Mouse (Mus musculus): ENCODE measurements around the gene Cdh16. TPM values are rescaled to one million over a fixed set of nuclear protein-coding genes. Genes with fewer than 3 reads are reported as not detected.
A peak's percentile ranks its signal among the peaks of the same experiment; 100 is the strongest.
"Not testable (repeated sequence)": the region's sequence is repeated elsewhere in the genome, so short reads cannot be mapped to it uniquely, and the experiment has no call there.

Gene Cdh16
- total and polyA plus RNA-seq, 2 experiments from 2014 or later, result not detected

DNA sequence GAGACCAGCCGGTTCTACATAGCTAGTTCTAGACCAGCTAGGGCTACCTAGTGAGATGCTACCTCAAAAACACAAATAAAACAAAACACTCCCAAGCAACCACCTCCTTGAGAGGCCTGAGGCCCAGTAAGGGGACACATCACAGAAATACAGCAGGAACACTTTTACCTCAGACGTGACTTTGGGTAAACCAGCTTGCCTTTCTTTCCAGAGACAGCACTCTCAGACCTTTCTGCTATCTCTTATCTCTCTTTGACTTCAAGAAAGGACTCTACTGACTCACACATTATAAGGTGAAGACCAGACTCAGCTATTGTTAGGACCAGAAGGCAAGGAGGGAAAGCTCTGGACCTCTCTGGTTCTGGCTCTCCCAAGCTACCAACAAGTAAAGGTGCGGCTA, 33.9 kb downstream of the Cdh16 start:
- 95% methylated on average over 3 of the region's 3 CpGs for WGBS
- no peak overlapping the region for H3K27ac ChIP-seq
- H3K9ac ChIP-seq (replicated peaks; ENCODE audit: low read length), result no peak overlapping the region
- peaks cover 4% of the 10 kb centered on the region; the same call in 1 of the 2 replicates for H3K4me1 ChIP-seq (ENCODE audit: insufficient read depth, low read length)
- no peaks in the 10 kb centered on the region for H3K9me3 ChIP-seq (ENCODE audit: low read length)
- ATAC-seq (no peak), DNase-seq (ENCODE audit: low spot score) (no peak)
- no peak overlapping the region for H3K4me2 ChIP-seq (ENCODE audit: low read depth, low read length)
- no peak overlapping the region for H3K4me3 ChIP-seq (ENCODE audit: low read length)
- H3K27me3 ChIP-seq (ENCODE audit: insufficient read depth, low read length), result no peaks in the 10 kb centered on the region
- H3K36me3 ChIP-seq (ENCODE audit: insufficient read depth, low read length), result peaks cover 12% of the 10 kb centered on the region; the same call in 1 of the 2 replicates
- TF ChIP-seq CTCF (IDR thresholded peaks at IDR 0.05; ENCODE audit: low read depth), result no peak

DNA sequence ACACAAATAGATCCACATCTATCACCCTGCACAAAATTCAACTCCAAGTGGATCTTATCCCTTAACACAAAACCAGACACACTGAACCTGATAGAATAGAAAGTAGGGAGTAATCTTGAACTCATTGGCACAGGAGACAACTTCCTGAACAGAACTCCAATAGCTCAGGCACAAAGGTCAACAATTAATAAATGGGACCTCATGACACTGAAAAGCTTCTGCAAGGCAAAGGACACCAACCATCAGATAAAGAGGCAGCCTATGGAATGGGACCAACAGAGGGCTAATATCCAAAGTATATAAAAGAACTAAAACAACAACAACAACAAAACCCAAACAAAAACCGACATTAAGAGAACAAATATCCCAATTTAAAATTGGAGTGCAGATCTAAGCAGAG, 39.7 kb downstream of the Cdh16 start:
- no peak overlapping the region for H3K27ac ChIP-seq

DNA sequence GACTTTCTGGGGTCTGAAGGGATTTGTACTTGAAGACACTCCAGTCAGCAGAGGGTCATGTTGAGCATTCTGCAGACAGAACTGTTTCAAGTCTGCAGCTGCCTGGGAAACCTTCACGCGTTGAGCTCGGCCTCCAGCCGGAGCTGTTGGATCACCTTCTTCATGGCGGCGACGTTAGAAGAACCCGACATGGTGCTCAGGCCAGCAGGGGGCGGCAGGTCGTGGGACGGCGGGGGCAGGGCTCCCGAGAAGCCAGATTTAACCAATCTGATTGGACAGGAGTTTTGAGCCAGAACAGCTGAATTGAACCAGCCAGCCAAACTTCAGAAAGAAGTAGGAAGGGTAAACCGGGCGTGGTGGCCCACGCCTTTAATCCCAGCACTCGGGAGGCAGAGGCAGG, 46.6 kb downstream of the Cdh16 start:
- H3K9ac ChIP-seq (replicated peaks; ENCODE audit: low read length); H3K9me3 ChIP-seq (ENCODE audit: low read length); H3K4me1 ChIP-seq (ENCODE audit: insufficient read depth, low read length); DNase-seq (ENCODE audit: low spot score); H3K36me3 ChIP-seq (ENCODE audit: insufficient read depth, low read length); H3K27ac ChIP-seq; H3K4me2 ChIP-seq (ENCODE audit: low read depth, low read length); ATAC-seq; H3K4me3 ChIP-seq (ENCODE audit: low read length); H3K27me3 ChIP-seq (ENCODE audit: insufficient read depth, low read length): not testable (repeated sequence)
- WGBS, result 77% methylated on average over 17 of the region's 17 CpGs

More for the DNA sequence above, 39.7 kb downstream of the Cdh16 start:
- WGBS, result 57% methylated on average over 1 of the region's 1 CpGs
- Histone ChIP-seq H3K36me3 (ENCODE audit: insufficient read depth, low read length) (no peaks in the 10 kb centered on the region), H3K4me1 (ENCODE audit: insufficient read depth, low read length) (no peaks in the 10 kb centered on the region), H3K4me3 (ENCODE audit: low read length) (no peak overlapping the region), H3K27me3 (ENCODE audit: insufficient read depth, low read length) (no peaks in the 10 kb centered on the region), H3K9me3 (ENCODE audit: low read length) (no peaks in the 10 kb centered on the region), H3K4me2 (ENCODE audit: low read depth, low read length) (no peak overlapping the region), H3K9ac (replicated peaks; ENCODE audit: low read length) (no peak overlapping the region)
- ATAC-seq (no peak), DNase-seq (ENCODE audit: low spot score) (no peak)
- no peak for TF ChIP-seq CTCF (IDR thresholded peaks at IDR 0.05; ENCODE audit: low read depth)

DNA sequence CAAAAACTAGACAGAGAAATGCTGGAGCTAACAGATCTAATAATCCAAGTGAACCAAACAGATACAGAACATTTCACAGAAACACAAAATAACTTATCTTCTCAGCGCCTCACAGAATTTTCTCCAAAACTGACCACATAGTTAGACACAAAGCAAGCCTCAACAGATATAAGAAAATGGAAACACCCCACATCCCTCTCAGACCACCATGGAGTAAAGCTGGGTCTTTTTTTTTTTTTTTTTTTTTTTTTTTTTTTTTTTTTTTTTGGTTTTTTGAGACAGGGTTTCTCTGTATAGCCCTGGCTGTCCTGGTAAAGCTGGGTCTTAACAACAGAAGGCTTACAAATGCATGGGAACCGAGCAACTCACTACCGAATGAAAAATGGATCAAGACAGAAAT, 47.4 kb downstream of the Cdh16 start:
- no peak for DNase-seq (ENCODE audit: low spot score)
- Histone ChIP-seq H3K4me1 (ENCODE audit: insufficient read depth, low read length) (no peaks in the 10 kb centered on the region), H3K9ac (replicated peaks; ENCODE audit: low read length) (no peak overlapping the region), H3K27me3 (ENCODE audit: insufficient read depth, low read length) (no peaks in the 10 kb centered on the region), H3K4me2 (ENCODE audit: low read depth, low read length) (no peak overlapping the region), H3K4me3 (ENCODE audit: low read length) (no peak overlapping the region), H3K9me3 (ENCODE audit: low read length) (no peaks in the 10 kb centered on the region), H3K27ac (no peak overlapping the region), H3K36me3 (ENCODE audit: insufficient read depth, low read length) (no peaks in the 10 kb centered on the region)
- no peak for TF ChIP-seq CTCF (IDR thresholded peaks at IDR 0.05; ENCODE audit: low read depth)
- 82% methylated on average over 3 of the region's 3 CpGs for WGBS
- ATAC-seq, result no peak

DNA sequence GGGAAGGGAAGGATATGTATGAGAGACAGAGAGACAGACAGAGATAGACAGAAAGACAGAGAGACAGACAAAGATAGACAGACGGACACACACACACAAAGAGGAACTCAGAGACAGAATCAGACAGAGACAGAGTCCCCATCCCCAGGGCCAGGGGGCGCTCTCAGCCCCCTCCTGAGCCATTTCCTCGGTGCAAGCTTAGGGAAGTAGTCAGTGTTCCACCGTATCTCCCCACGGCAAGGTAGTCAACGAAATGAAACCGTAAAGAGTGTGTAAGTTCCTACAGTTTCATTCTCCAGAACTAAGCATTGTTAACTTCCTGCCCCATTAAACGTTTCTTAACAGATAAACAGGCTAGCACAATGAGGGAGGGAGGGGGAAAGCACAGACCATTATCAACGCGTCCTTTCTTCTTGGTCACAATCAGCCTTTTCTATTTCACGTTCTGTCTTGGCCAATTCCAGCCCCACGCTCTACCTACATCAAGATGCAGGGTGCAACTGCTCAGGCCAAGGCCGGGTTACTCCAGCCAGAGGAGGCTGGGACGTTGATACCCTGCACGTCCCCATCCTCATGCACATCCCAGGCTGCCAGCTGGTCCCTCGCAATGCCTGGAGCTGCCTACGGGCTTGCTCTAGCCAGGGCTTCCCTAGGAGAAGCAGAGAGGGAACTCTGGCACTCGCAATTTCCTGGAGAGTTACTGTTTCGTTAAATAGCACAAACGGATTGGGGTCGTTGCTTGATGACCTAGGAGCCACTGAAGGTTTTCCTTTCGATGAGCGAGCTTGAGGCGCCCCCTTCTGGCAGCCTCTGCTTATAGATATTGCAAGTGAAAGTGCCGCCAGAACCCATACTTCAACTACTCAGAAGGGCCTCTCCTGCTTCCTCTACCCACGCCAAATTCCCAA, 53.5 kb downstream of the Cdh16 start:
- H3K27me3 ChIP-seq (ENCODE audit: insufficient read depth, low read length), result no peaks in the 10 kb centered on the region
- TF ChIP-seq CTCF (IDR thresholded peaks at IDR 0.05; ENCODE audit: low read depth), result peak; percentile 75
- H3K4me3 ChIP-seq (ENCODE audit: low read length), result peak overlapping the region; percentile 37
- DNase-seq (ENCODE audit: low spot score) (peak; percentile 90), ATAC-seq (peak; percentile 79)
- no peak overlapping the region for H3K27ac ChIP-seq
- 5% methylated on average over 26 of the region's 26 CpGs for WGBS
- no peaks in the 10 kb centered on the region for H3K9me3 ChIP-seq (ENCODE audit: low read length)
- no peaks in the 10 kb centered on the region for H3K36me3 ChIP-seq (ENCODE audit: insufficient read depth, low read length)
- peak overlapping the region; percentile 80 for H3K4me2 ChIP-seq (ENCODE audit: low read depth, low read length)
- peak overlapping the region; percentile 22; the same call in 1 of the 2 replicates for H3K9ac ChIP-seq (replicated peaks; ENCODE audit: low read length)
- no peaks in the 10 kb centered on the region for H3K4me1 ChIP-seq (ENCODE audit: insufficient read depth, low read length)

DNA sequence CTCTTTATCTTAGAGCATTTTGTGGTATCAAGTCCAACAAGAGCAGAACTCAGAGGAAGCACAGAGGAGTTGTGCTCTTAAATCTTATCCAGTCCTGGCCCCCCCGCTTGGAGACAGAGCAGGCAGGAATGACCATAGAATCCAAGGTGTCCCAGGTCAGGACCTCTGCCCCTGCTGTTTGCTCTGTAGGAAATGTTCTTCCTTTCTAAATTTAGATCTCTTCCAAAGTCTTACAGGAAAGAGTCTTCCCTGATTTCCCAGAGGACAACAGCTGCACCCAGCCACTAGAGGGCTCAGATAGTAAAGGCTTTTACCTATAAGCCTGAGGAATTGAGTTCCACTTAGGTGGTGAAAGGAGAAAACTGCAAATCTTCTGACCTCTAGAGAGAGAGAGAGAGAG, 54.6 kb downstream of the Cdh16 start:
- 57% methylated on average over 1 of the region's 1 CpGs for WGBS
- no peak overlapping the region for H3K4me3 ChIP-seq (ENCODE audit: low read length)
- peak; percentile 53 for TF ChIP-seq CTCF (IDR thresholded peaks at IDR 0.05; ENCODE audit: low read depth)
- H3K36me3 ChIP-seq (ENCODE audit: insufficient read depth, low read length), result no peaks in the 10 kb centered on the region
- H3K9me3 ChIP-seq (ENCODE audit: low read length), result no peaks in the 10 kb centered on the region
- DNase-seq (ENCODE audit: low spot score), result peak; percentile 47
- H3K9ac ChIP-seq (replicated peaks; ENCODE audit: low read length), result no peak overlapping the region
- no peak overlapping the region for H3K27ac ChIP-seq
- no peak for ATAC-seq
- no peaks in the 10 kb centered on the region for H3K27me3 ChIP-seq (ENCODE audit: insufficient read depth, low read length)
- H3K4me2 ChIP-seq (ENCODE audit: low read depth, low read length), result no peak overlapping the region
- H3K4me1 ChIP-seq (ENCODE audit: insufficient read depth, low read length), result no peaks in the 10 kb centered on the region

DNA sequence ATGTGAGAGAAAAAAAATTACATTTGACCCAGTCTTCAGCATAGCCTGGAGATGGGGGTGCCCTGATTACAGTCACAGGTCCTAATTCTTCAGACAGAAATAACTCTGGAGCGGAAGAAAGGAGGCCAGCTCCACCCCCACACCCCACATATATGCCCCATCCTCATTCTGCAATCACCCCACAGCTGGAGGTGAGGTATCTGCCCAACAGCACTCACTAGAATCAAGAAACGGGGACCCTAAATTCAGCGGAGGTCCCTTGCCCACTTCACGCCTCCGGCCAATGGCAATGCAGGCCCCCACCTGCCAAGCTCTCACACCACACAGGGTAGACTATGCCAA, 58.8 kb downstream of the Cdh16 start:
- no peak for DNase-seq (ENCODE audit: low spot score)
- Histone ChIP-seq H3K9ac (replicated peaks; ENCODE audit: low read length) (no peak overlapping the region), H3K36me3 (ENCODE audit: insufficient read depth, low read length) (no peaks in the 10 kb centered on the region), H3K4me2 (ENCODE audit: low read depth, low read length) (no peak overlapping the region), H3K4me3 (ENCODE audit: low read length) (no peak overlapping the region), H3K9me3 (ENCODE audit: low read length) (no peaks in the 10 kb centered on the region), H3K27me3 (ENCODE audit: insufficient read depth, low read length) (no peaks in the 10 kb centered on the region), H3K4me1 (ENCODE audit: insufficient read depth, low read length) (no peaks in the 10 kb centered on the region), H3K27ac (no peak overlapping the region)
- TF ChIP-seq CTCF (IDR thresholded peaks at IDR 0.05; ENCODE audit: low read depth), result no peak
- peak; percentile 10; the same call in 1 of the 2 replicates for ATAC-seq
- 98% methylated on average over 5 of the region's 5 CpGs for WGBS
